Mouse (Mus musculus): ENCODE results near the gene Rab33b. TPM values are rescaled to one million over a fixed set of nuclear protein-coding genes. Genes with fewer than 3 reads are reported as not detected.
A peak's percentile ranks its signal among the peaks of the same experiment; 100 is the strongest.

Gene Rab33b
- polyA plus RNA-seq, 1 experiment: 21.7 TPM

DNA sequence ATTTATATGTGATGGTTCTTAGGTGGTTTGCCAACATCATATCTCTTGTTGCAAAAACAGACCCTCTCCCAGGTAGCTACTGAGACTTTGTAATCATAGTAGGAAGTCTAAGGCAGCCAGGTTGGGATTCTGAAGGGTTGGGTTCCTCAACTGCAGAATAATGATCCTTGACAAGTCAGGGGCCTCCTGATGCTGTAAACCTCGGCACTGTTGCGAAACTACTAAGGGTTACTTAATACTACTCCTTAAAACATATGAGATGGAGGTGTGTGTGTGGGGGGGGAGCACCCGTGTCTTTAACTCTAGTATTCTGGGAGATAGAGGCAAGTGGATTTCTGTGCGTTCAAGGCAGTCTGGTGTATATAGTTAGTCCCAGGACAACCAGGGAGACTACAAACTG is 1.6 kb downstream of the Rab33b start:
- Histone ChIP-seq H3K27ac (ENCODE audit: insufficient read depth, low read length) (no peak overlapping the region), H3K4me3 (ENCODE audit: insufficient read depth, low read length) (peak overlapping the region; percentile 92; the same call in 1 of the 2 replicates), H3K4me1 (ENCODE audit: control insufficient read depth, insufficient read depth, low read length) (peaks cover 3% of the 10 kb centered on the region; the same call in 1 of the 2 replicates)
- no peak for TF ChIP-seq CTCF (IDR thresholded peaks at IDR 0.05; ENCODE audit: extremely low read depth, insufficient read depth, low read length)
- TF ChIP-seq POLR2A (IDR thresholded peaks at IDR 0.05; ENCODE audit: extremely low read depth, insufficient read depth, low read length): no peak

DNA sequence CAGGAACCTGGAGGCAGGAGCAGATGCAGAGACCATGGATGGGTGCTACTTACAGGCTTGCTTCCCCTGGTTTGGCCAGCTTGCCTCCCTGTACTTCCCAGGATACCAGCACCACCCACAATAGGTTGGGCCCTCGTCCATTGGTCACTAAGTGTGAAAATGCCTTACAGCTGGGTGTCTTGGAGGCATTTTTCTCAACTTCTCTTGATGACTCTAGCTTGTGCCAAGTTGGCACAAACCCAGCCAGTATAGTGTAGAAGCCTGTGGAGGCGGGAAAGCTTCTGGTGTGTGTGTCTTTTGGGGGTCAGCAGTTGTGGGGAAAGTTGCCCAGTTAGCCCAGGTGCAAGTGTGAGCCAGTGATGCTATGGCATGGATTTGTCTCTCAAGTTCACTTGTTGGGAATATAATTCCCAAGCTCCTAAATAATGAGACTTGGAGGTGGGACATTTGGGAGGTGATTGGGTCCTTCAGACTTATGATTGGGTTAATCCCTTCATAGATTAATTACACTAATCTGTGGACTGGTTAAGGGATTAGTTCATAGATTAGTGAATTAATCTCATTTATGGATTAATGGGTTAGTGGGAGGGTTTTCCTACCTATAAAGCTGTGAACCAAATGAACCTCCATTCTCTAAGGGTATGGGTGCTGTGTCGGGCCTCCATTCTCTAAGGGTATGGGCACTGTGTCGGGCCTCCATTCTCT is 2.9 kb downstream of the Rab33b start:
- Histone ChIP-seq H3K4me3 (ENCODE audit: insufficient read depth, low read length) (no peak overlapping the region), H3K4me1 (ENCODE audit: control insufficient read depth, insufficient read depth, low read length) (peaks cover 3% of the 10 kb centered on the region; the same call in 1 of the 2 replicates)
- TF ChIP-seq CTCF (IDR thresholded peaks at IDR 0.05; ENCODE audit: extremely low read depth, insufficient read depth, low read length): no peak
- TF ChIP-seq POLR2A (IDR thresholded peaks at IDR 0.05; ENCODE audit: extremely low read depth, insufficient read depth, low read length): no peak

DNA sequence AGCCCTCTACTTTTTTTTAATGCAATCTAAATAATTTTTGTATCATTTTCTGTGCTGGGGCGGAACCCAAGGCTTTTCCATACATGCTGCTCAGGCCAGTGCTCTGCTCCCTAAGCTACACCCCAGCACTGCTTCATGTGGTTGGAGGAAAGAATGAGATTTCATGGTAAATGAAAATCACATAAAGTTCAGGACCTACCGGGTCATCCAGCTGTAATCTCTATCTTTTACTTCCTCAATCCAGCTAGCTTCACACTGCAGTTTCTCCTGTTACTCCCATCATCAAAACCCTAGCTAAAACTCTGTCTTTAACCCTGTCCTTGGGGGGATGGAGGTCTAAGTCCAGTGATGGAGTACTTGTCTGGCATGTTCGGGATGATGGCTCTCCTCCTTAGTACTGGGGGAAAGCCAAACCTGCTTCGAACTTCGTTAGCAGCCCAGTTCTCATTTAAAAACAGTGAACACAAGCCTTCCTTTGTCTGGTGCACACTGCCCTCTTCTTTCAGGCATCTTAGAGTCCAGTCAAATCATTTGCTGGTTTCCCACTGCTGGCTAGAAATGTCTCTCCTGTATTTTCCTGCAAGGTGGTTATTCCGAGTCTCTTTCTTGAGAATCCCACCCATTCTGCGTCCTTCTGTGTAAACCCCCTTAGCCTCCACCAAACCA is 6.5 kb downstream of the Rab33b start:
- no peak for TF ChIP-seq POLR2A (IDR thresholded peaks at IDR 0.05; ENCODE audit: extremely low read depth, insufficient read depth, low read length)
- TF ChIP-seq CTCF (IDR thresholded peaks at IDR 0.05; ENCODE audit: extremely low read depth, insufficient read depth, low read length): no peak
- H3K27ac ChIP-seq (ENCODE audit: insufficient read depth, low read length): peak overlapping the region; percentile 38; the same call in 1 of the 2 replicates
- H3K4me1 ChIP-seq (ENCODE audit: control insufficient read depth, insufficient read depth, low read length): peaks cover 3% of the 10 kb centered on the region; the same call in 1 of the 2 replicates
- H3K4me3 ChIP-seq (ENCODE audit: insufficient read depth, low read length): no peak overlapping the region

More for the DNA sequence above, 2.9 kb downstream of the Rab33b start:
- H3K27ac ChIP-seq (ENCODE audit: insufficient read depth, low read length): no peak overlapping the region

DNA sequence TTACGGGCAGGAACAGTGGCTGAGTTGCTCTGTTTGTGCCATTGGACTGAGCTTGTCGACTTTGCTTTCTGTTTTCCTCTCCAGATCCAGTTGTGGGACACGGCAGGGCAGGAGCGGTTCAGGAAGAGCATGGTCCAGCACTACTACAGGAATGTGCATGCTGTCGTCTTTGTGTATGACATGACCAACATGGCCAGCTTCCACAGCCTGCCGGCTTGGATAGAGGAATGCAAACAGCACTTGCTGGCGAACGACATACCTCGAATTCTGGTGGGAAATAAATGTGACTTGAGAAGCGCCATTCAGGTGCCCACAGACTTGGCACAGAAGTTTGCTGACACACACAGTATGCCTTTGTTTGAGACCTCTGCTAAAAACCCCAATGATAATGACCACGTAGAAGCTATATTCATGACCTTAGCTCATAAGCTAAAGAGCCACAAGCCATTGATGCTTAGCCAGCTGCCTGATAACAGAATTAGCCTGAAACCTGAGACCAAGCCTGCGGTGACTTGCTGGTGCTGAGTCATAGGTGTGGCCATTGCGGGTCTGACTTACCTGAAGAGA is 9.6 kb downstream of the Rab33b start:
- Histone ChIP-seq H3K27ac (ENCODE audit: insufficient read depth, low read length) (no peak overlapping the region), H3K4me1 (ENCODE audit: control insufficient read depth, insufficient read depth, low read length) (0 out of 2 replicates have a peak, but pooled peaks cover 1% of the 10 kb centered on the region), H3K4me3 (ENCODE audit: insufficient read depth, low read length) (no peak overlapping the region)
- TF ChIP-seq POLR2A (IDR thresholded peaks at IDR 0.05; ENCODE audit: extremely low read depth, insufficient read depth, low read length) (no peak), CTCF (IDR thresholded peaks at IDR 0.05; ENCODE audit: extremely low read depth, insufficient read depth, low read length) (no peak)

DNA sequence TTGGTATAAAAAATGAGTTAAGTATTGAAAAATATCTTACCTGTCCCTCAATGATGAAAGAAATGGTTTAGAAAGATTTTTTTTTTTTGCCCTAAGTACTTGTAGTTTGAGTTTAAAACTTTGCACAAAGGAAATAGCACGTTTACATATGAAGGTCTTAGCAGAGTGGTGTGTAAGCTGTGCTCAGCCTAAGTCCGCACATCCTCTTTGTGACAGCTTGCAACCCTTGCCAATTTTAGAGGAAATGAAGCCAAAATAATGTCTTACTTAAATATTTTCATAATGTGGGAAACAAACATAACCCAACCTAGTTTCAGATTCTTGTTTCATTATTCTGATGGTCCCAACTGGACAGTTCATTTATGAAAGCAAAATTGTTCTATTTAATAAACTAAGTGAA is 10.7 kb downstream of the Rab33b start:
- Histone ChIP-seq H3K27ac (ENCODE audit: insufficient read depth, low read length) (no peak overlapping the region), H3K4me3 (ENCODE audit: insufficient read depth, low read length) (no peak overlapping the region), H3K4me1 (ENCODE audit: control insufficient read depth, insufficient read depth, low read length) (0 out of 2 replicates have a peak, but pooled peaks cover 1% of the 10 kb centered on the region)
- TF ChIP-seq CTCF (IDR thresholded peaks at IDR 0.05; ENCODE audit: extremely low read depth, insufficient read depth, low read length): no peak
- no peak for TF ChIP-seq POLR2A (IDR thresholded peaks at IDR 0.05; ENCODE audit: extremely low read depth, insufficient read depth, low read length)

DNA sequence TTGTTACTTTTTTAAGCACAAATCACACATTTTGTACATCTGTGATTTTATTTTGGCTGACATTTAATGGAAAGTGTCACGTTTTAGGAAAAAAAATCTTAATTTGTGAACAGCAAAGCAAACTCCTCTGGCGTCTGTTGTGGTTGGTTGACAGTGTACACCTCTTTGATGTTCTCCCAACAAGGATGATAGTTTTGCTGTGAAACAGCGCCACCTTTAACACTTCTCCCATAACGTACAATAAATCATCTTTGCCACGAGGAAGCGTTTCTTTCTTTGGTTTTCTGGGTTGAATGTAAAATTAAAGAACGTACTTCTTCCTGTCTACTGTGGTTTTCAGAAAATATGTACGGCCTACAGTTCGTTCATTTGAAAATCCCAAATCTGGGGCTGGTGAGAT is 11.9 kb downstream of the Rab33b start:
- no peak for TF ChIP-seq CTCF (IDR thresholded peaks at IDR 0.05; ENCODE audit: extremely low read depth, insufficient read depth, low read length)
- no peak for TF ChIP-seq POLR2A (IDR thresholded peaks at IDR 0.05; ENCODE audit: extremely low read depth, insufficient read depth, low read length)
- no peak overlapping the region for H3K27ac ChIP-seq (ENCODE audit: insufficient read depth, low read length)

DNA sequence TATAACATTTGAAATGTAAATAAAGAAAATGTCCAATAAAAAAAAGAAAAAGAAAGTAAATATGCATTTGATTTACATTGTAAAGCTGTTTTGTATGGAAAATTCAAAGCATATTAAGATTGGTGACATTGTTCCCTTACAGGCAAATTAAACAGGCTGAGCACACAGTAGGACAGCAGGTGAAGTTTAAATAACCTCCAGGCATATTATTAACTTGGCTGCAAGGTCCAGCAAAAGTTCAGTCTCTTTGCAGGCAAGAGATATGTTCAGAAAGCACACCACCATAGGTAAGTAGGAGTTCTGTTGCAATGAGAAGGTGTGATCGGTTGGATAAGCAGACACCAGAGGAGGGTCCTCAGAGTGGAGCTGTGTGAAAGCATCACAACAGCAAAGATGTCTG is 14.3 kb downstream of the Rab33b start:
- Histone ChIP-seq H3K4me1 (ENCODE audit: control insufficient read depth, insufficient read depth, low read length) (no peaks in the 10 kb centered on the region), H3K4me3 (ENCODE audit: insufficient read depth, low read length) (no peak overlapping the region), H3K27ac (ENCODE audit: insufficient read depth, low read length) (no peak overlapping the region)
- TF ChIP-seq POLR2A (IDR thresholded peaks at IDR 0.05; ENCODE audit: extremely low read depth, insufficient read depth, low read length) (no peak), CTCF (IDR thresholded peaks at IDR 0.05; ENCODE audit: extremely low read depth, insufficient read depth, low read length) (no peak)

More for the DNA sequence above, 11.9 kb downstream of the Rab33b start:
- no peaks in the 10 kb centered on the region for H3K4me1 ChIP-seq (ENCODE audit: control insufficient read depth, insufficient read depth, low read length)
- no peak overlapping the region for H3K4me3 ChIP-seq (ENCODE audit: insufficient read depth, low read length)

DNA sequence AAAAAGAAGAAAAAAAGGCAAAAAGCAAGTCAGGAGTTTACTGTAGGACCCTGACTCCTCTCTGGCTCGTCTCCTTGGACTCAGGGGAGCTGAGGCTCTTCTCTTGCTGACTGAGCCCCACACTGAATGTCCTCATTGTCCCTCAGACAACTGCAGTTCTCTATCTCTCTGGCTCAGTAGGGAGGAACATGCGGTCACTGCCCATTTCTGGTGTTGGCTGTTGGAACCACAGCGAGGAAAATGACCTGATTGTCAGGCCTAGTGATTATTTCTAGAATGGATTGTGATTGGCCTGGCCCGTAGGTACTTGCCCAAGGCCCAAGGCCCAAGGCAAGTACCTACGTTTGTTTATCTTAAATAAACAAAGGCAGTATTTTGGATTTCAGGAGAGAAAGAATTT is 14.9 kb downstream of the Rab33b start:
- no peak overlapping the region for H3K27ac ChIP-seq (ENCODE audit: insufficient read depth, low read length)
- TF ChIP-seq POLR2A (IDR thresholded peaks at IDR 0.05; ENCODE audit: extremely low read depth, insufficient read depth, low read length) (no peak), CTCF (IDR thresholded peaks at IDR 0.05; ENCODE audit: extremely low read depth, insufficient read depth, low read length) (no peak)
- H3K4me1 ChIP-seq (ENCODE audit: control insufficient read depth, insufficient read depth, low read length): no peaks in the 10 kb centered on the region
- H3K4me3 ChIP-seq (ENCODE audit: insufficient read depth, low read length): no peak overlapping the region

DNA sequence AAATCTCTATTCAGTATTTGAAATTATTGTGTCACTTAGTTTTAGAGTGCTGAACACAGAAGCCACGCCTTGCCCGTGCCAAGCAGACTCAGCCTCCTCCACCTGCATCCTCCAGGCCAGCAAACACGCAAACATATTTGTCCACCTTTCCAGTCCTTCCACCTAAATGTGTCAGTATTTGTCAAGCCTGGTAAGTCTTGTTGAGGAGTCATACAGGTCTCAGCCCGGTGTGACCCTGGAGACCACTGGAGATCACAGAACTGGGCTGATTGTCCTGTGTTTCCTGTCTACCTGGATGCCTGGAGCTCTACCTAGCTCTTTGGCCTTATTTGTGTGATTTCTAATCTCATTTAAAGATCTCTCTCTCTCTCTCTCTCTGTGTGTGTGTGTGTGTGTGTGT is 16.2 kb downstream of the Rab33b start:
- Histone ChIP-seq H3K27ac (ENCODE audit: insufficient read depth, low read length) (no peak overlapping the region), H3K4me3 (ENCODE audit: insufficient read depth, low read length) (no peak overlapping the region), H3K4me1 (ENCODE audit: control insufficient read depth, insufficient read depth, low read length) (no peaks in the 10 kb centered on the region)
- TF ChIP-seq CTCF (IDR thresholded peaks at IDR 0.05; ENCODE audit: extremely low read depth, insufficient read depth, low read length) (no peak), POLR2A (IDR thresholded peaks at IDR 0.05; ENCODE audit: extremely low read depth, insufficient read depth, low read length) (no peak)
